Mouse (Mus musculus) C2C12 (cell line): ENCODE measurements around the gene Recql5.
A peak's percentile ranks its signal among the peaks of the same experiment; 100 is the strongest.

Experiments used
- CEBPB ChIP-seq: IDR thresholded peaks from one replicate; pipeline ENCODE4 v1.6.1; 2011; ENCODE audit warnings: low read depth, mild to moderate bottlenecking, control low read depth, moderate library complexity
- CTCF ChIP-seq: IDR thresholded peaks from one replicate; pipeline ENCODE4 v1.5.1; 2011; ENCODE audit not compliant: control insufficient read depth, insufficient read depth, insufficient read length
- MYOD1 ChIP-seq: IDR thresholded peaks from one replicate; pipeline ENCODE4 v1.6.1; 2011; ENCODE audit warnings: low read depth; ENCODE audit not compliant: control insufficient read depth, insufficient read length
- USF1 ChIP-seq: IDR thresholded peaks from one replicate; pipeline ENCODE4 v1.6.1; 2011; ENCODE audit warnings: low read depth, mild to moderate bottlenecking, control low read depth, moderate library complexity

GRCm38 (mm10) chr11:115955195-115955858 is 22.1 kb upstream of the Recql5 start:
- TF ChIP-seq CTCF (no peak), MYOD1 (no peak), CEBPB (no peak), USF1 (peak; percentile 94)
